Mouse (Mus musculus): ENCODE data around the gene Hspa12a. TPM values are rescaled to one million over a fixed set of nuclear protein-coding genes. Genes with fewer than 3 reads are reported as not detected.

Gene Hspa12a
- polyA plus RNA-seq, 1 experiment from 2014 or later, result 6.0 TPM

DNA sequence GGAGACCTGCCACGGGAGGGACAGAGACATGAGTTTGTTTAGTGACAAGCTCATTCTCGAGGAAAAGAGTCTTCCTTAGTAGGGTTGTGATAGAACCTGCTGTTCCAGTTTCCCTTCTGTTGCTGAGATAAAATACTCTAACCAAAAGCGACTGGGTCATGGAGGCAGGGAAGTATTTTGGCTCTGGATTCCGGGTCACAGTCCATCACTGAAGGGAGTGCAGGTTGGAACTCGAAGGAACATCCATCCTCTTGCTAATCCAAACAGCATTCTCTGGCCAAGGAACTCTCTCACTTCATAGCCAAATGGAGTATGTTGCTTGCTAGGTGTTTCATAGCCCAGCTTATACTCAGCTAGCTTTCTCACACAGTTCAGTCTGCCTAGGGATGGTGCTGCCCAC lies 167.0 kb downstream of the Hspa12a start:
- WGBS, result 58% methylated on average over 5 of the region's 5 CpGs
- no peak overlapping the region for H3K4me2 ChIP-seq (replicated peaks)
- H3K9me3 ChIP-seq (replicated peaks), result no peaks in the 10 kb centered on the region
- H3K27ac ChIP-seq (replicated peaks), result no peak overlapping the region
- H3K4me1 ChIP-seq, result no peaks in the 10 kb centered on the region
- no peaks in the 10 kb centered on the region for H3K36me3 ChIP-seq
- no peaks in the 10 kb centered on the region for H3K27me3 ChIP-seq
- H3K4me3 ChIP-seq (replicated peaks), result no peak overlapping the region
- no peak overlapping the region for H3K9ac ChIP-seq
- ATAC-seq (ENCODE audit: insufficient number of reproducible peaks, low FRiP score, low TSS enrichment, low read depth), result no peak

DNA sequence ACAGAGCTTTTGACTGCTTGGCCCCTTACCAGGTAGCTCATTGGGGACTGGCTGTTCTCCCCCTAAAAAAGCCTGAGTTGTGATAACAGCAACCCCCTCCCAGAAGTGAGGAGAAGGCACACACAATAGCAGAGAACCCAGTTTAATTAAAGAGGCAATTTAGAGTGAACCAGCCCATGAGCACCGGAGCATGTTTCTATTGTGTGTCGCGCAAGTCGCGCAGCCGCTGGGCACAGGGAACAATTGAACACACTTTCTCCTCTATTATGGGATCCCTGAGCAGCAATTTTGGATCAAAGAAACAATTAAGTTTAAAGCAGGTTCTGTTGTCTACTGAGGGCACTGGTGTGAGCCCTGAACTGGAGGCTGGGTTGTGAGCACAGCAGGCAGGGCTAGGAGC lies 176.1 kb downstream of the Hspa12a start:
- Histone ChIP-seq H3K4me3 (replicated peaks) (no peak overlapping the region), H3K9ac (no peak overlapping the region), H3K36me3 (no peaks in the 10 kb centered on the region), H3K27ac (replicated peaks) (no peak overlapping the region), H3K9me3 (replicated peaks) (no peaks in the 10 kb centered on the region), H3K4me1 (peaks cover 5% of the 10 kb centered on the region; the same call in 1 of the 2 replicates), H3K4me2 (replicated peaks) (no peak overlapping the region), H3K27me3 (no peaks in the 10 kb centered on the region)
- no peak for ATAC-seq (ENCODE audit: insufficient number of reproducible peaks, low FRiP score, low TSS enrichment, low read depth)
- WGBS, result 83% methylated on average over 6 of the region's 6 CpGs

GRCm38 (mm10) chr19:58762848-58763541 lies 180.5 kb downstream of the Hspa12a start:
- Histone ChIP-seq H3K4me2 (replicated peaks) (no peak overlapping the region), H3K27me3 (no peaks in the 10 kb centered on the region), H3K4me3 (replicated peaks) (no peak overlapping the region), H3K36me3 (no peaks in the 10 kb centered on the region), H3K9me3 (replicated peaks) (no peaks in the 10 kb centered on the region), H3K4me1 (peaks cover 5% of the 10 kb centered on the region; the same call in 1 of the 2 replicates), H3K9ac (no peak overlapping the region), H3K27ac (replicated peaks) (no peak overlapping the region)
- WGBS, result 10% methylated on average over 12 of the region's 12 CpGs
- ATAC-seq (ENCODE audit: insufficient number of reproducible peaks, low FRiP score, low TSS enrichment, low read depth), result no peak

GRCm38 (mm10) chr19:58762316-58762715 lies 181.1 kb downstream of the Hspa12a start:
- Histone ChIP-seq H3K27me3 (no peaks in the 10 kb centered on the region), H3K9ac (no peak overlapping the region), H3K9me3 (replicated peaks) (no peaks in the 10 kb centered on the region), H3K4me3 (replicated peaks) (no peak overlapping the region), H3K27ac (replicated peaks) (no peak overlapping the region), H3K4me1 (peaks cover 5% of the 10 kb centered on the region; the same call in 1 of the 2 replicates), H3K4me2 (replicated peaks) (no peak overlapping the region), H3K36me3 (no peaks in the 10 kb centered on the region)
- 25% methylated on average over 6 of the region's 6 CpGs for WGBS
- ATAC-seq (ENCODE audit: insufficient number of reproducible peaks, low FRiP score, low TSS enrichment, low read depth), result peak; percentile 37; the same call in 1 of the 2 replicates

- H3K27me3 ChIP-seq, result no peaks in the 10 kb centered on the region
- peak; percentile 76 for ATAC-seq (ENCODE audit: insufficient number of reproducible peaks, low FRiP score, low TSS enrichment, low read depth)
- WGBS, result 63% methylated on average over 9 of the region's 9 CpGs
- H3K4me1 ChIP-seq, result peaks cover 5% of the 10 kb centered on the region; the same call in 1 of the 2 replicates
- no peak within 1 kb of the TSS for H3K4me2 ChIP-seq (replicated peaks)
- no peak within 1 kb of the TSS for H3K4me3 ChIP-seq (replicated peaks)
- H3K9ac ChIP-seq, result no peak within 1 kb of the TSS
- H3K9me3 ChIP-seq (replicated peaks), result no peaks in the 10 kb centered on the region
- no peak within 1 kb of the TSS for H3K27ac ChIP-seq (replicated peaks)
- H3K36me3 ChIP-seq, result no peaks in the 10 kb centered on the region
Measured at GRCm38 (mm10) chr19:58759423-58759822, 184.0 kb downstream of the Hspa12a start, which contains the start of gene Pnliprp2. Gene Pnliprp2, plus strand, starts transcription at chr19:58759719.

- no peak for ATAC-seq (ENCODE audit: insufficient number of reproducible peaks, low FRiP score, low TSS enrichment, low read depth)
- Histone ChIP-seq H3K27me3 (no peaks in the 10 kb centered on the region), H3K4me3 (replicated peaks) (no peak overlapping the region), H3K9ac (no peak overlapping the region), H3K27ac (replicated peaks) (no peak overlapping the region), H3K4me1 (peaks cover 5% of the 10 kb centered on the region; the same call in 1 of the 2 replicates), H3K4me2 (replicated peaks) (no peak overlapping the region), H3K9me3 (replicated peaks) (no peaks in the 10 kb centered on the region), H3K36me3 (no peaks in the 10 kb centered on the region)
- 93% methylated on average over 4 of the region's 4 CpGs for WGBS
Measured at GRCm38 (mm10) chr19:58758871-58759270, 184.6 kb downstream of the Hspa12a start.

DNA sequence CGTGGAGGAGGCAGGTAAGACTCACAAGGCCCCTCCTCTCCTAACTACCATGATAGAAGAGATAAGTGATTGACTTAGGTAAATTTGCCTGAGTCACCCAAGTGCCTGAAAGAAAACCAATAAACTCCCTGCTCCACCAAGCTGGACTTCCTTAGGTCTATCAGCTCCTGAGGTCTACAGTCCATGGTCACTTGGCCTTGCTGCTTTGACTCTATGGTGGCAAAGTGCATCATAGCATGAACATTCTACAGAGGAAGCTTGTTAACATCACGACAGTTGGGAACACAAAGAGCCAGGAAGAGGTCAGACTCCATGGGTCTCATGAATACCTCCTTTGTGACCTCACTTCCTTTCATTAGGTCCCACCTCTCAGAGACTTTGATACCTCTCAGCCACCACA lies 191.9 kb downstream of the Hspa12a start:
- ATAC-seq (ENCODE audit: insufficient number of reproducible peaks, low FRiP score, low TSS enrichment, low read depth), result no peak
- WGBS, result 54% methylated on average over 2 of the region's 2 CpGs
- Histone ChIP-seq H3K9me3 (replicated peaks) (no peaks in the 10 kb centered on the region), H3K27ac (replicated peaks) (no peak overlapping the region), H3K9ac (no peak overlapping the region), H3K4me2 (replicated peaks) (no peak overlapping the region), H3K4me3 (replicated peaks) (no peak overlapping the region), H3K4me1 (no peaks in the 10 kb centered on the region), H3K27me3 (no peaks in the 10 kb centered on the region), H3K36me3 (no peaks in the 10 kb centered on the region)

DNA sequence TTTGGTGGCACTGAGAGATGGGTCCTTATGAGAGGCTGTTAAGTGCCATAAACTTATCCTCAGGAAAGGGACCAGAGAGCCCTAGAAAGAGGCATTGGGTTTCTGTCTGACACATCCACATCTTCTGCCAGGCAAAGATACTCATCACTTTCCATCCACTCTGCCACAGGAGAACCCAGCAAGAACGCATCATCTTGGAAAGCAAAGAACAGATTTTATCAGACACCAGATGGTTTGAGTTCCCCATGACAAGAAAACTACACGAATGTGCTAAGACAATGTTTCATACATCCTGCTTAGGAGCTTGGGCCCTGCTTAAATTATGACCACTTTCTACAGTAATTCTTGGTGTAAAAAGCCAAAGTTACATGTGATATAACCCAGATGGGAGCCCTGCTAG lies 192.6 kb downstream of the Hspa12a start:
- no peak overlapping the region for H3K4me3 ChIP-seq (replicated peaks)
- H3K9me3 ChIP-seq (replicated peaks), result no peaks in the 10 kb centered on the region
- 48% methylated on average over 2 of the region's 2 CpGs for WGBS
- H3K36me3 ChIP-seq, result no peaks in the 10 kb centered on the region
- no peaks in the 10 kb centered on the region for H3K4me1 ChIP-seq
- no peak overlapping the region for H3K4me2 ChIP-seq (replicated peaks)
- no peak overlapping the region for H3K27ac ChIP-seq (replicated peaks)
- H3K27me3 ChIP-seq, result no peaks in the 10 kb centered on the region
- no peak for ATAC-seq (ENCODE audit: insufficient number of reproducible peaks, low FRiP score, low TSS enrichment, low read depth)
- H3K9ac ChIP-seq, result no peak overlapping the region

DNA sequence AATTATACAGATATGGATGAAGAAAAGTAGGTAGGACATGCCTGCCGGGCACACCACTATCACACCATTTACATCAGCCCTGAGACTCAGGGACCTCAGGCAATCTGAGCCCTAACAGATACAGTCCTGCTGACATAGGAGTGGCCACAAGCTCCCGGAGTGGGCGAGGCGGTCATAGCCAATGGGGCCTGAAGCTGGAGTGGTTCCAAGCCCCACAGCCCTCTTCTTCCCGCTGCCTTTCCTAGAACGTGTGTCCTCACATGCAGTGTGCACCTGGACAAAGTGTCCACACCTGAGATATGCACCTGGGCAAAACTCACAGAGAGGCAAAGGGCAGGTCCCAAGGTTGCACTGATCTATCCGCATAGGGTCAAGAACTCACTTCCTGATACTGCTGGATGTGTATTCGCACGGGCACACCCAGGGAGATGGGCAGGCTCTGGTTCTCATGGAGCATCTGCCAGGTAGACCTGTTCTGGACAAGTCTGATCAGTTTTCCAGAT lies 195.9 kb downstream of the Hspa12a start:
- no peak overlapping the region for H3K4me3 ChIP-seq (replicated peaks)
- no peaks in the 10 kb centered on the region for H3K36me3 ChIP-seq
- WGBS, result 85% methylated on average over 9 of the region's 9 CpGs
- ATAC-seq (ENCODE audit: insufficient number of reproducible peaks, low FRiP score, low TSS enrichment, low read depth), result no peak
- no peaks in the 10 kb centered on the region for H3K27me3 ChIP-seq
- no peak overlapping the region for H3K9ac ChIP-seq
- H3K27ac ChIP-seq (replicated peaks), result no peak overlapping the region
- no peaks in the 10 kb centered on the region for H3K4me1 ChIP-seq
- H3K9me3 ChIP-seq (replicated peaks), result no peaks in the 10 kb centered on the region
- H3K4me2 ChIP-seq (replicated peaks), result no peak overlapping the region

Small RNAs within 50 kb of the gene (microRNA-seq; reads per million reads assigned to microRNA genes)
- gene Mir3086 (ENCODE audit: borderline number of aligned reads), result 3.8 reads per million, percentile 17 among the genes with 10 or more reads in this experiment

Other genes with a start within 250 kb of the Hspa12a start
- 0.59 and 0.96 TPM in 2 replicates for gene Pnliprp1, start 214.8 kb downstream of the Hspa12a start, polyA plus RNA-seq (2015; fragmentation: Nextera tagmentation; extraction: Ambion mirVana)
- 0.11 TPM in 2 replicates for gene Pnliprp2, start 183.9 kb downstream of the Hspa12a start, polyA plus RNA-seq (2015; fragmentation: Nextera tagmentation; extraction: Ambion mirVana)
- gene 1700019N19Rik, start 149.2 kb downstream of the Hspa12a start, polyA plus RNA-seq (2015; fragmentation: Nextera tagmentation; extraction: Ambion mirVana), result not detected in 2 replicates
- gene Eno4, start 229 bp downstream of the Hspa12a start, polyA plus RNA-seq (2015; fragmentation: Nextera tagmentation; extraction: Ambion mirVana), result 2.0 and 4.2 TPM in 2 replicates
- 5.8 and 6.3 TPM in 2 replicates for gene Shtn1, start 132.4 kb upstream of the Hspa12a start, polyA plus RNA-seq (2015; fragmentation: Nextera tagmentation; extraction: Ambion mirVana)
- 0.27 and 0.43 TPM in 2 replicates for gene Vax1, start 226.4 kb upstream of the Hspa12a start, polyA plus RNA-seq (2015; fragmentation: Nextera tagmentation; extraction: Ambion mirVana)

Measured in embryonic facial prominence, embryonic 15.5 days (tissue).